Mouse (Mus musculus): ENCODE results near the gene Gas2l3. TPM values are rescaled to one million over a fixed set of nuclear protein-coding genes. Genes with fewer than 3 reads are reported as not detected.

Gas2l3 gene
- polyA plus RNA-seq, 1 experiment from 2014 or later: 6.0 TPM

DNA sequence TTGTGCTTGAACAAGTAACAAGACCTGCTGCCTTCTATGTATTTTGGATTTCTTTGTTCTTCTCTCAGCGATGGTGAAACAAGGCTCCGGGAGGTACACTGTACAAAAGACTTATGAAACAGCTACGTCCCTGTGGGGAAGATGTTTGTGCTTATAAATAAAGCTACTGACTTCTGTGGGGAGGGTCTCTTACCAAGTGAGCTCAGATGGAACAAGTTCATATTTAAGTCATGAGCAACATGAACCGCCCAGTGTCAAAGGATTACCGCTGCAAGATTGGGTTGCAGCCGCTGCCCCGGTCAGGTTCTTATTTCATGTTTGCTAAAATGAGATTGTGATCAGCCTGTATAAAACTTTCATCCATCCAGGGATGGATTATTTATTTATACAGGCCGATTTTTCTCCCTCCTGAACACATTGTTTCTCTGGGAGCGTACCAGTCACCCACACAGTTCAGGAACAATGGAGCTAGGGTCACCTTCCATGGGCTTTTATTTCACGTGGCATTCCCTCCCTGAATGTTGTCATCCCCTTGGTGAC, 38.4 kb upstream of the Gas2l3 start:
- DNase-seq: peak; percentile 52
- peak; percentile 43; the same call in 1 of the 2 replicates for ATAC-seq (ENCODE audit: low FRiP score, low TSS enrichment)

DNA sequence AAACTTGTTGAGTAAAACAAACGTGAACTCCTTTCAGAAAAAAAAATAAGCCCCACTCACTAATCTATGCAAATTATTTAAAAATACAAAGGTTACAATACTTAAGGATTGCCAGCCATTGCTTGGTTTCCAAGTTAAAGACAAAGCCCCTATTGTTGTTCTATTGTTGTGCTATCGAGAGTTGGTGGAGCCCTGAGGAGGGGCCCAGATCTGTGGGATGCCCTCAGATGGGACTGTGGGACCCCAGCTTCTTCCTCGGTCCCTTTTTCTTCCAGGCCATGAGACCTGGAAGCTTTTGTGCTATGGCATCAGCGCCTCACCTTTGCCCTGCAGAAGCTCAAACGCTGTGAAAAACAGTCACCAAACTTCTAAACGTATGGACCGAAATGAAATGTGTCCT, 37.9 kb upstream of the Gas2l3 start:
- Histone ChIP-seq H3K4me3 (replicated peaks; ENCODE audit: low read depth, low read length) (no peak overlapping the region), H3K27ac (replicated peaks; ENCODE audit: low read depth, low read length) (no peak overlapping the region), H3K9ac (replicated peaks; ENCODE audit: low read length) (no peak overlapping the region), H3K36me3 (ENCODE audit: control insufficient read depth, insufficient read depth, low read length) (no peaks in the 10 kb centered on the region), H3K4me2 (ENCODE audit: low read length) (no peak overlapping the region; the same call in 1 of the 2 replicates), H3K9me3 (ENCODE audit: control insufficient read depth, low read length) (no peaks in the 10 kb centered on the region), H3K27me3 (ENCODE audit: control insufficient read depth, insufficient read depth, low read length) (no peaks in the 10 kb centered on the region), H3K4me1 (ENCODE audit: control insufficient read depth, insufficient read depth, low read length) (peaks cover 11% of the 10 kb centered on the region)
- DNase-seq (peak; percentile 19), ATAC-seq (ENCODE audit: low FRiP score, low TSS enrichment) (no peak)
- WGBS: 24% methylated on average over 7 of the region's 7 CpGs

More for the DNA sequence above, 38.4 kb upstream of the Gas2l3 start:
- Histone ChIP-seq H3K4me1 (ENCODE audit: control insufficient read depth, insufficient read depth, low read length) (peaks cover 11% of the 10 kb centered on the region), H3K36me3 (ENCODE audit: control insufficient read depth, insufficient read depth, low read length) (no peaks in the 10 kb centered on the region), H3K27me3 (ENCODE audit: control insufficient read depth, insufficient read depth, low read length) (no peaks in the 10 kb centered on the region), H3K27ac (replicated peaks; ENCODE audit: low read depth, low read length) (no peak overlapping the region), H3K9me3 (ENCODE audit: control insufficient read depth, low read length) (no peaks in the 10 kb centered on the region), H3K4me2 (ENCODE audit: low read length) (peak overlapping the region; percentile 24), H3K4me3 (replicated peaks; ENCODE audit: low read depth, low read length) (no peak overlapping the region), H3K9ac (replicated peaks; ENCODE audit: low read length) (no peak overlapping the region)
- WGBS: 14% methylated on average over 10 of the region's 10 CpGs

DNA sequence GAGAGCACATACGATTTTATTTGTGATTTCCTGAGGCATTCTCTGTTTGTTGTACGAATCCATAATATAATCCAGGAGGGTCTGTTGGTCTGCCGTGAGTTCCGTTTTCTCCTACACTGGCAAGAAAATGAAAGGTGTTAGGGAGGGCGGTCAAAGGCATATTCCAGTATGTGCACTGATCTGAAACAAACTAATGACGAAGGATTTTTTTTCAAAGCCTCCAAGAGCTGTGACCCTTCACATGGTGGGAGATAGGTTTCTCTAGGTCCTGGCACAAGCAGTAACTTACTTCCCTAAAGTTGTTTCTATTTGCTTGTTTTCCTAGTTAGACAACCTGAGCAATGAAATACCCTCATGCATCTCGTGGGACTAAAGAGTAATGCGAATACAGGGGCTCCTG, 35.0 kb upstream of the Gas2l3 start:
- WGBS: 89% methylated on average over 8 of the region's 8 CpGs

DNA sequence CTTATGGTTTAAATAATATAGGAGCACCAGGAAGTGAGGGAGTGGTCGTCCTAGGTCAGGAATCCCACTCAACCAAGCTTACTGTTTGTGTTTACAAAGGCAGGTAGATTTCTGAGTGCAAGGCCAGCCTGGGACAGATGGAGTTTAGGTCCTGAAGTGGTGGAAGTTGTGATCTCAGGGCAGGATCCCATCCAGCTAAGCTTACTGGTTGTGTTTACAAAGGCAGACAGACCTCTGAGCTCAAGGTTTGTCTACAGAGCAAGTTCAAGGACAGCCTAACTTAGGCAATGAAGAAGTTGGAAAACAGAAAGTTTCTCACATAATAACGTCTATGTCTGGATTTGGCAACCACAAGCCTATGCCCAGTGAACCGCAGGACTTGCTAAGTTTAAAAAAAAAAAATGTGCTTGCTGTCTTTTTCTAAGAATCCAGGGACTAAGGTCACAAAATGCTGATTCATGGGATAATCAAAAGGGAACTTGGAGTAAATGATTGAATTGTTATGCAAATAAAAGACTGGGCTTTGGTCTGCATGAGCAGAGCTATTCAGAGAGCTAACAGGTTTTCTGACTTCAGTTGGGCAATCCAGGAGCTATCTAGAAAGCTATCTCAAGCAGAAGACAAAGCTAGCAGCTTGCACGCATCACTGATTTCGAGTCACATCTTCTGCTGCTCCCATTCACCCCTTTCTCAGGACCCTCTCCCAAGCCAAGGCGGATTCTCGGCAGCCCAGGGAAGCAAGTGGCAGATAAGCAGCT, 27.0 kb upstream of the Gas2l3 start:
- no peak for ATAC-seq (ENCODE audit: low FRiP score, low TSS enrichment)
- peaks cover 7% of the 10 kb centered on the region for H3K9me3 ChIP-seq (ENCODE audit: control insufficient read depth, low read length)
- 36% methylated on average over 7 of the region's 7 CpGs for WGBS

More for the DNA sequence above, 35.0 kb upstream of the Gas2l3 start:
- Histone ChIP-seq H3K9ac (replicated peaks; ENCODE audit: low read length) (no peak overlapping the region), H3K4me1 (ENCODE audit: control insufficient read depth, insufficient read depth, low read length) (peaks cover 11% of the 10 kb centered on the region), H3K4me3 (replicated peaks; ENCODE audit: low read depth, low read length) (no peak overlapping the region), H3K27me3 (ENCODE audit: control insufficient read depth, insufficient read depth, low read length) (no peaks in the 10 kb centered on the region; the same call in 1 of the 2 replicates), H3K4me2 (ENCODE audit: low read length) (no peak overlapping the region), H3K9me3 (ENCODE audit: control insufficient read depth, low read length) (no peaks in the 10 kb centered on the region), H3K36me3 (ENCODE audit: control insufficient read depth, insufficient read depth, low read length) (no peaks in the 10 kb centered on the region), H3K27ac (replicated peaks; ENCODE audit: low read depth, low read length) (no peak overlapping the region)
- ATAC-seq (ENCODE audit: low FRiP score, low TSS enrichment): no peak
- DNase-seq: no peak

DNA sequence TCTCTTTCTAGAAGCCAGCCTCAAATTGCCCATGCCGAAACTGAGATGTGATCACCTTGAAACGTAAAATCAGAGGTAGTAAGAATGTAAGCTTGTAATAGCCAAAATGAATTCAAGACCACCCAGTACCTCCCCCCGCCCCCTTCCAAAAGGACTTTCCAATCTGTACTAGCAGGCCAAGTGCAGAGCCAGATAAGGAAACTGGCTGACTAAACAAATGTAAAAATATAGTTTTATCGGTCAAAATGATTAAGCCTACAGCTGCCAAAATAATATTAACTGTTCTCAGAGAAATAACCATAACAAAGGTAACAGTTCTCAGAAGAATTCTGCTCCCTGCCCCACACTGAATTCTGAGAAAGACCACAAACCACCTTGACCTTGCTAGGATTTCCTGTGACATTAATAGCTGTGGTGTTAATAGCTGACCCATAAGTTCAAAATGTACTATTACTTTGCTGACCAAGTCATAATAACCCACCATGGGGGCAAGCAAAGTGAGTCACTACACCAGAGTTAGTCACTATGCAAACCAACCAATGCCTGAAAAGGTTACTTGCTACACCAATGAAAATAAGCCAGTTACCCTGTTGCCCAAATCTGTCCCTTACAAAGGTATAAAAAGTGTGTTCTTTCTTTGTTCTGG, 21.1 kb upstream of the Gas2l3 start:
- H3K4me2 ChIP-seq (ENCODE audit: low read length): no peak overlapping the region
- 87% methylated on average over 4 of the region's 4 CpGs for WGBS
- H3K27me3 ChIP-seq (ENCODE audit: control insufficient read depth, insufficient read depth, low read length): no peaks in the 10 kb centered on the region
- DNase-seq (no peak), ATAC-seq (ENCODE audit: low FRiP score, low TSS enrichment) (no peak)
- no peak overlapping the region for H3K9ac ChIP-seq (replicated peaks; ENCODE audit: low read length)
- no peak overlapping the region for H3K27ac ChIP-seq (replicated peaks; ENCODE audit: low read depth, low read length)
- peaks cover 2% of the 10 kb centered on the region for H3K9me3 ChIP-seq (ENCODE audit: control insufficient read depth, low read length)
- no peaks in the 10 kb centered on the region for H3K4me1 ChIP-seq (ENCODE audit: control insufficient read depth, insufficient read depth, low read length)
- no peaks in the 10 kb centered on the region for H3K36me3 ChIP-seq (ENCODE audit: control insufficient read depth, insufficient read depth, low read length)
- no peak overlapping the region for H3K4me3 ChIP-seq (replicated peaks; ENCODE audit: low read depth, low read length)

More for the DNA sequence above, 27.0 kb upstream of the Gas2l3 start:
- H3K27ac ChIP-seq (replicated peaks; ENCODE audit: low read depth, low read length): no peak overlapping the region
- H3K36me3 ChIP-seq (ENCODE audit: control insufficient read depth, insufficient read depth, low read length): no peaks in the 10 kb centered on the region
- H3K27me3 ChIP-seq (ENCODE audit: control insufficient read depth, insufficient read depth, low read length): no peaks in the 10 kb centered on the region; the same call in 1 of the 2 replicates
- no peak overlapping the region for H3K4me3 ChIP-seq (replicated peaks; ENCODE audit: low read depth, low read length)
- no peaks in the 10 kb centered on the region for H3K4me1 ChIP-seq (ENCODE audit: control insufficient read depth, insufficient read depth, low read length)
- no peak overlapping the region for H3K9ac ChIP-seq (replicated peaks; ENCODE audit: low read length)
- no peak for DNase-seq
- no peak overlapping the region for H3K4me2 ChIP-seq (ENCODE audit: low read length)

DNA sequence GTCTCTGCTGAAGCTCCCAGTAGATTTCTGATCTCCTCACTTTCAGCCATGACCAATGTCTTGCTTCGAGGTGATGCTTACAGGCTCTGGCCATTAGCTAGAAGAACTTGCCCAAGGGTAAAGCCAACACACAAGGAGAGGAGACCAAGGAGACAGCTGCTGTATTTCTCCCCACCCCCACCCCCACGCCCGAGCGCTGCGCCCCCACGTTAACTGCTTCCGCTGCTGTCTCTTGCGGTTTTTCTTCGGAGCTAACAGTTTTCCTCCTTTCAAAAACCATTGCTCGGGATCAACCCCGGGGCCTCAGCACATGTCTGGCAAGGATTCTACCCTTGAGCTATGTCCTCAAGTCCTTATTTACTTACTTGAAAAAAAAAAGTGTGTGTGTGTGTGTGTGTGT, 19.1 kb upstream of the Gas2l3 start:
- ATAC-seq (ENCODE audit: low FRiP score, low TSS enrichment) (no peak), DNase-seq (no peak)
- Histone ChIP-seq H3K4me3 (replicated peaks; ENCODE audit: low read depth, low read length) (no peak overlapping the region), H3K4me2 (ENCODE audit: low read length) (no peak overlapping the region), H3K9me3 (ENCODE audit: control insufficient read depth, low read length) (no peaks in the 10 kb centered on the region), H3K4me1 (ENCODE audit: control insufficient read depth, insufficient read depth, low read length) (no peaks in the 10 kb centered on the region), H3K27ac (replicated peaks; ENCODE audit: low read depth, low read length) (no peak overlapping the region), H3K36me3 (ENCODE audit: control insufficient read depth, insufficient read depth, low read length) (no peaks in the 10 kb centered on the region), H3K27me3 (ENCODE audit: control insufficient read depth, insufficient read depth, low read length) (no peaks in the 10 kb centered on the region), H3K9ac (replicated peaks; ENCODE audit: low read length) (no peak overlapping the region)
- 85% methylated on average over 11 of the region's 11 CpGs for WGBS

DNA sequence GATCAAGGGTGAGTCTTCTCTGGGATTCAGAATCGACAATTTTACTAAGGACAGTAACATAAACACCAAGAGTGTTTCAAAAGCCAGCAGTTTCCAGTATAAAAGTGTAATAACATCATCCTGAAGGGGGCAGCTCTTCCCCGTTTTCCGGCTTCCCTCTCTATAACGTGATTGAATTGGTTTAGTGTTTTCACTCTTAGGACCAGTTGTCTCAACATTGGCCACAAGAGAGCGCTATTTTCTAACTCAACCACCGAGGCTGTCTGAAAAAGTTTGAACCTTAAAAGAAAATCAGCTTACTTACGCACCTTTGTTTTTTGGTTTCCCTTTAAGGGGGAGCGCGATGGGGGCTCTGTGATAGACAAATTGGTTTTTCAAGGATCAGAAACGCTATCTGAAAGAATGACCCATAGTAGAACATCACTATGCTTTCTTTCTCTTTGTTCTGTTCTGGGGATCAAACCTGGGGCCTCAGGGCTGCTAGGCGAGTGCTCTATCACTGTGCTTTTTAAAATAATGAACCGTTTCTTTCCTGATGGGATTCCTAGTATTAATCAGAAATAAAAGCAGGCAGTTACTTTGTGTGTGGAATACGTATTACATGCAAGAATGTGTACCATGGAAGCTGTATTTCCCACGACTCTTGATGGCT, 18.2 kb upstream of the Gas2l3 start:
- H3K4me2 ChIP-seq (ENCODE audit: low read length): no peak overlapping the region
- H3K36me3 ChIP-seq (ENCODE audit: control insufficient read depth, insufficient read depth, low read length): no peaks in the 10 kb centered on the region
- DNase-seq (peak; percentile 96), ATAC-seq (ENCODE audit: low FRiP score, low TSS enrichment) (peak; percentile 76; the same call in 1 of the 2 replicates)
- H3K4me3 ChIP-seq (replicated peaks; ENCODE audit: low read depth, low read length): no peak overlapping the region
- no peaks in the 10 kb centered on the region for H3K4me1 ChIP-seq (ENCODE audit: control insufficient read depth, insufficient read depth, low read length)
- H3K9me3 ChIP-seq (ENCODE audit: control insufficient read depth, low read length): no peaks in the 10 kb centered on the region
- no peak overlapping the region for H3K9ac ChIP-seq (replicated peaks; ENCODE audit: low read length)
- 19% methylated on average over 14 of the region's 14 CpGs for WGBS
- no peak overlapping the region for H3K27ac ChIP-seq (replicated peaks; ENCODE audit: low read depth, low read length)
- no peaks in the 10 kb centered on the region for H3K27me3 ChIP-seq (ENCODE audit: control insufficient read depth, insufficient read depth, low read length)

DNA sequence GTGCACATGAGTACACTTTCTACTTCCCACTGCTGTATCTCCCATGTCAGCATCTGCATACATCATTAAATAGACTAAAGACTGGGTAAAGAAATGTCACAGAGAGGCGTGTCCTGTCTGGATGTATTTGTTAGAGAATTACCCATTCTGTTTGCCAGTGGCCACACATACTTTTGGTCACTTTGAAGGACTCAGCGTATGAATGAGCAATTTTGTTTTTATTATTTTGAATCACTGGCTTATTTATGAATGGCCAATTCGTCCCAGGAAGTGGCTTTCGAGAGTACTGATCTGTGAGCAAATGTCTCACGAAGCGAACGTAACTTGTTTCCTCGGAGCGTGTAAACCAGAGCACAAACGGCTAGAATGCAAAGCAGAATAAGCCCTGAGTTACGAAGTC, 17.2 kb upstream of the Gas2l3 start:
- no peak overlapping the region for H3K9ac ChIP-seq (replicated peaks; ENCODE audit: low read length)
- no peaks in the 10 kb centered on the region for H3K9me3 ChIP-seq (ENCODE audit: control insufficient read depth, low read length)
- no peak overlapping the region for H3K4me3 ChIP-seq (replicated peaks; ENCODE audit: low read depth, low read length)
- H3K27ac ChIP-seq (replicated peaks; ENCODE audit: low read depth, low read length): no peak overlapping the region
- WGBS: 87% methylated on average over 11 of the region's 11 CpGs
- ATAC-seq (ENCODE audit: low FRiP score, low TSS enrichment) (no peak), DNase-seq (no peak)
- H3K27me3 ChIP-seq (ENCODE audit: control insufficient read depth, insufficient read depth, low read length): no peaks in the 10 kb centered on the region
- H3K4me1 ChIP-seq (ENCODE audit: control insufficient read depth, insufficient read depth, low read length): no peaks in the 10 kb centered on the region
- H3K36me3 ChIP-seq (ENCODE audit: control insufficient read depth, insufficient read depth, low read length): no peaks in the 10 kb centered on the region
- no peak overlapping the region for H3K4me2 ChIP-seq (ENCODE audit: low read length)

All from midbrain, embryonic 14.5 days (tissue).